Mouse (Mus musculus): ENCODE results near the gene Snn. TPM values are rescaled to one million over a fixed set of nuclear protein-coding genes. Genes with fewer than 3 reads are reported as not detected.

Gene Snn
- polyA plus RNA-seq, 2 experiments from 2014 or later = 1.3 to 3.5 TPM

GRCm38 (mm10) chr16:11047130-11047529 lies 13.6 kb upstream of the Snn start:
- ATAC-seq = no peak

- no peak for ATAC-seq
These were observed 10.5 kb upstream of the Snn start for GRCm38 (mm10) chr16:11050226-11050625.

GRCm38 (mm10) chr16:11051134-11051533 lies 9.6 kb upstream of the Snn start:
- ATAC-seq = no peak

GRCm38 (mm10) chr16:11054409-11054808 lies 6.3 kb upstream of the Snn start:
- ATAC-seq = no peak

DNA sequence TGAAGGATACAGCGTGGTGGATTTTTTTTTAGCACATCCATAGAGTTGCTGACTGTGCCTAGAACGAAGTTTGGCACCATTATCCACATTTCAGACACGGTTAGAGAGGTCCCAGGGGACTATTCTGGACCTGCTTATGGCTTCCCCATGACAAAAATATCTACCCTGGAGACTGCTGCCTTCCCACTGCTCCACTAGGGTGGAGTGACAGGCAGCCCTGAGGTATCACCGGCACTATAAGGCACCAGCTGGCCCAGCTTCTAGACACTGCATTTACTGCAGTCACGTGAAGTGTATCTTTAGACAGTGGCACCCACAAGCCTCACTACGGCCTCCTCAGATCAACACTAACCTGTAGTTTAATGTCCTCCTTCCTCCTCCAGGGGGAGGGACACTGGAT lies 5.9 kb upstream of the Snn start:
- no peak for ATAC-seq

GRCm38 (mm10) chr16:11055916-11056315 lies 4.8 kb upstream of the Snn start:
- no peak for ATAC-seq

DNA sequence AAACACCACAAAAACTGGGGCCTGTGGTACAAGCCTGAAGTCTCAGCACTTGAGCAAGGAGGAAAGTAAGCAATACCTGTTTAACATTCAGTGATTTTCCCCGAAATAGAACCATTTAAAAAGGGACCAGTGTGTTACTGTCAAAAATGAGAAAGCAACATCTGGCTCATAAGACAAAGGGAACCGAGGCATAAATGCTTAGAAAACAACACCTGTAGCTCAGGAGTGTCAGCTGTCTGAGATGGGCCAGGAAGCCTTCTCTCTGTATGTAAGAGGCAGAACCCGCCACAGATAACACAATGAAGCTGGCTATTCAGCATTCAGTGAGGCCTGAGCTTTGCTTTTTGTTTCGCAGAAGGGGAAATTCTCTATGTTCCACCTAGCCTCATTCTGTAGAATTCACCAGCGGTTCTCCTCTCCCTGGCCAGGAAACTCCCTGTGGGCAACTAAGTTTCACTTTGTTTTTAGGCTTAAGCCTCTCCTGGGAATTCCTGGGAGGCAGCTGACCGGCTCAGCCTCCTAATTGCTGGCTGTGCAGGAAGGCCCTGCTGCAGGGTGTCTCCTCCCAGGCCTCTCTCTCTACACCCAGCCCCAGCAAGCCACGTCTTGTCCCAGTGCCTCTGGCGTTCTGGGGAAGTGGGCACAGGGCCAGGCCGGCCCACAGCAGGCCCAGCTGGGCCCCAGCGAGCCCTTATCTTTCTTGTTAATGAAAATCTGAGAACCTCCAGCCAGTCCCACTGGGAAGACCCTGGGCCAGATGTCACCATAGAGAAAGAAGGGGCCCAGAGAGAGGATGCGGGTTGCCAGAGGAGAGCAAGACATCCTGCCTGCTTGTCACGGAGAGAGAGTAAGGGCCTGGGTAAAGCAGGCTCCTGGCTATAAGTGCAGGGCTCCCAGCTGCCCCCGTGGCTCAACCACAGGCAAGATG lies 2.3 kb downstream of the Snn start:
- peak; percentile 20 for ATAC-seq

GRCm38 (mm10) chr16:11064341-11064740 lies 3.6 kb downstream of the Snn start:
- ATAC-seq = no peak

DNA sequence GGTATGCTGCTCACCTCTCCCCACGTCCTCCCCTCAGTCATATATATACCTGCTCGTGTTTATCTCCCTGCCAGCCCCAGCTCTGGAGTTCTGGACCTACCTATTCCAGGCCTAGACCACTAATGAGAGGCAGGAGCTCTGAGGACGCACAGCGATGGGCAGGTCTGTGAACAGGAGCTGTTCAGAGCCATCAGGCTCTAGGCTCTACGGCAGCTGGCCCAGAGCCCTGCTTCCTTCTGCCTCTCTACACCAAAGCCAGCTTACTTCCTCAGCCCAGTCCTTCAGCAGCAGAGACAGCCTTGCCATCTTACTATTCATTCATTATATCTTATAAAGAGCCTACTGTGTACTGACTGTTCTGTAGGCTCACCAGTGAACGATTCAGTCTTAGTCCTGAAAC lies 4.0 kb downstream of the Snn start:
- no peak for ATAC-seq

DNA sequence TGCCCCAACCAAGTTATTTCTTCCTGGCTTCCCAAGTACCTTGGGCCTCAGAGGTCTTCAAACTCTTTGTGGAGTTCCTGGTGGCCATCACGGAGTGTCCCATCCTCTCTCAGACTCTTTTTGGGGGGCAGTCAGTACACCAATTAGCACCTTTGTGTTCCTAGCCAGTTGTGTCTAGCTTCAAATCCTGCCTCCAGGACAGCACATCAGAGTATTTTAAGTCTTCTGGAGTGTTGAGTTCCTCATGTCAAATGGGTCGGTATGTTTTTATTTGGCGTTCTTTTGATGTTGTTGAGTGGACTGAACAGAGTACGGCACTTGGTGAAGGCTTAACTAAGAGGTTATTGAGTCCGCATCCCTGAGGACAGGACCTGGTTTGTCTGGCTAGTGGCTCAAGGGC lies 4.7 kb downstream of the Snn start:
- ATAC-seq = no peak

DNA sequence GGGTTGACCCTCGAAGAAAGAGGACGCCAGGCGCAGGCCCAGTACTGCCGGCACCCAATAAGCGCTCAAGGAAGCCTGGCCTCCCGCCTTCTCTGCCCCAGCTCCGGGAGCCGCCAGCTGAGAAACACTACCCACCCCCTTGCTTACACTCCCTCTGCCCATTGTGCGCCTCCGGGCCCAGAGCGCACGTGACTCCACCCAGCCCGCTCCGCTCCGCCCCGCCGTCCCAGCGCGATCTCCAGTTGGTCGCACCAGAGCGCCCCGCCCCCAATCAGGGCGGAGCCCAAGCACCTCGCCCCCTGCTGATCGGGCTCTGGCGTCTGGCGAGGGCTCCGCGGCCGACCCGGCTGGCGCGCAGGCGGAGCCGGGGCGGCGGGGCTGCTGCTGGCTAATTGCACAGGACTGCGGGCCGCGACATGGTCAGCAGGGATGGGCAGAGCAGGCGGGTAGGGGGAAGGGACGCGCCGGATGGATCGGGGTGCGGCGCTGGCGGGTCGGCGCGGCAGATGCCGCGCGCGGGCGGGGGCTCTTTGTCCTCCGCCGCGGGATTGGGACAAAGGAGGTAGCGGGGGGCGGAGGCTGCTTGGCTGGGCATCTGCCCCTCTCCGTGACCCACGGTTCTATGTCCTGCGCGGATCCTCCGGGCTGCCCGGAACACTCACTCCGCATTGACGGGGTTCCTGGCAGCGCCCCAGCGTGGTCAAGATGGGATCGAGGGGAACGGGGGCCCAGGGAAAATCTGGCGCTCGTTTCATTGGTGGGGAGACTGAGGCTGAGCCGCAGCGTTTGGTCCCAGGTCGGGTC lies 5.5 kb downstream of the Snn start, which contains the start of gene Litaf:
Gene Litaf (minus strand): TSS at position 129 of the 804 bp plus-strand sequence.
- ATAC-seq = peak; percentile 98

DNA sequence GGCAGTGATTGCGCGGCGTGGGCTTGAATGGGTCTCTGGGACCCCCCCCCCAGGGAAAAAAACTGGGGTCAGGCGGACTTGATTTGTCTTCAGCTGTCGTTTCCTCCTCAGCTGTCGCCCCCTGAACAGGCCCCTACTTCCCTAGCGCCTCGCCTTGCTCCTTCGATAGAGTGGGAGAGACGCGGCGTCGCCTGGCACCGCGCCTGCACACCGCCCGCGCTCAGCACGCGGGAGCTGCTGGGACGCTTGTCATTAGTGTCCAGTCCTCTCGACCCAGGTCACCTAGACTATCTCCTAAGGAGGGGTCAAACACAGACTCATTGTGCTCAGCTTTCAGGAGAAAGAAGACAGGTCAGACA lies 6.1 kb downstream of the Snn start:
- no peak for ATAC-seq

GRCm38 (mm10) chr16:11068666-11069065 lies 7.9 kb downstream of the Snn start:
- no peak for ATAC-seq

GRCm38 (mm10) chr16:11069271-11069670 lies 8.5 kb downstream of the Snn start:
- ATAC-seq = no peak

DNA sequence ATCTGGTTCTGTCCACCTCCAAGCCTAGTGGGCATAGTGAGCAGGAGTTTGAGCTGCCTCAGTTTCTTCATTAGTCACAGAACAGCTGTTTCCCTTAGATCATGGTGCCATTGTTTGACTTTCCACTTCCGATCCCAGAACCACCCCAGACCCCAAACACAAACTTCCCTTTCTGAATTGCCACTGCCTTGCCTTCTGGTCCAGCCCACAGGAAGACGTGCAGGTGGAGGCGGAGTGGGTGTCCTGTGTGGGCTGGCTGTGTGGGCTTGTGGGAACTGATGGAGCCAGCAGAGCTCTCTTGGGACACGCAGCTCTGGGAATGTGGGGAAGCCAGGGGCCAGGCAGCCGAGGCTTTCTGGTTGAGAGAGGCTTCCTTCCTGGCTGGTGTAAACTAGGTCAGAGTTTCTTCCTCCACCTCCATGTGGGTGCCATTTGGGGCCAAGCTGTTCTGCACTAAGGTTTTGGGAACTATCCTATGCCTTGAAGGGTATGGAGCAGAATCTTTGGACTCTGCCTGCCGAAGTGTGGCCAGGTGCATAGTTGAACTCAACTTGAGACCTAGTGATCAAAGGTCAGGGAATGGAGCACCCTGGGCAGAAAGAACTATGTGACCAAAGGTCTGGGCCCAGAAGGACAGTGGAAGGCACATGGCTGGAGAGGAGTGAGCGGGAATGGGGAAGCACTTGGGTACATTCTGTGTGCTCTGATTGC lies 9.1 kb downstream of the Snn start:
- no peak for ATAC-seq

GRCm38 (mm10) chr16:11071176-11071575 lies 10.4 kb downstream of the Snn start:
- no peak for ATAC-seq

DNA sequence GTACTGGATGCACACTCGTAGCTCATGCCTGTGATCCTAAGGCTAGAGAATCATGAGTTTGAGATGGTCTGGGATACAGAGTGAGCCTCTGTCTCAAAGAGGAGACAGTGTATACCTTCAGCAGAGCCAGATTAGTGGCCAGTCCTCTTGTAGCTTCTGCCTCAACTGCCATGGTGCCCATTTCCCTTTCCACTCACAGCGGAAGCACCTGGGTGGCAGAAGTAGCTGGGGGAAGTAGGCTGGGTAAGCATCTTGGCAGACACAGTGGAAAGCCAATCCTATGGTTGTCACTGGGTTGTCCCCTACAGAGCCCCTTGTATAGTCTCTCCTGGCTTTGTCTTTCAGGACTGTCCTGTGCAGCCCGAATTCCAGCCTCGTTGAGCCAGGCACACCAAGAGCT lies 11.1 kb downstream of the Snn start:
- no peak for ATAC-seq

- no peak for ATAC-seq
These were observed 11.7 kb downstream of the Snn start for GRCm38 (mm10) chr16:11072454-11072853.

- no peak for ATAC-seq
These were observed 12.3 kb downstream of the Snn start for GRCm38 (mm10) chr16:11073060-11073459.

DNA sequence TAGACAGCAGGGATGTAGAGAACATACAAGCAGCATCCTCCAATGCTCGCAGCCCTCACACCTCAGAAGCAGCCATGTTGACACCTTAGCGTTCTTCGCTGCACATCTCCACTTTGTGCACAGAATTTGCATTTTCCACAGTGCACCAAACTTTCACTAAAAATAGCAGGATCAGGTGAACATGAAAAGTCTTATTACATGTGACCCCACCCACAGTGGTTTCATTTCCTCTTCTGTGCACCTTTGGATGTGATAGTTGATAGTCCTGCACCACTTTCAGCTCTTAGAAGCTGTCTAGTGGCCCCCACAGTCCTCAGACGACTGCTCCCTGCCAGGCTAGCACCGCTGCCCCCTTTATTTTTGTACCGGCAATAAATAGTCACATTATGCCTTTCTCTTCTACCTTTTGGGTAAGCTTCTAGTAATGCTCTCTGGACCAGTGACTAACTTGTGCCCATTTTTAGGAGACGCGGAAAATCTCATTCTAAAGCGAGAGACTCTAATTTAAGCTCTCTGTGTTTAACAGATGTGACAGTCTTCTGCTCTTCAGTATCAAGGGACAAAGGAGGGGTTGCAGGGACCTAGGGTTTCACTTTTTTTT lies 17.0 kb downstream of the Snn start:
- ATAC-seq = peak; percentile 64

- ATAC-seq = peak; percentile 62
These were observed 17.6 kb downstream of the Snn start for GRCm38 (mm10) chr16:11078216-11078869.

DNA sequence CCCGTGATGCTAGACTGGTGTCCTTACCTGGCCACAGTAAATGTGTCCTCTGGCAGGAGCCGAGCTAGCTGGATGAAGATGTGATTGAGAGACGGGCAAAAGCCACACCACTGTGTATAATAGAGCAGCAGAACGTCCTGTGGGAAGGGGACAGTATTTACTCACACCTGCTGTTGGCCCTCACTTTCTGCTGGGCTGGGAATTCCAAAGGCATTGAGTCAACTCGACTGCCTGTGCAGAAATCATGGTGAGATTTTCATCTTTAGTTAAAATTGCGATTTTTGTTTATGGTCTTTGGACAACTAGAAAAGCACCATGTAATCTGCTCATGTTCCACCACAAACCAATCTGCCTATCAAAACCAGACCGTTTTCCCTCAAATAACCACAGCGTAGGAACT lies 23.4 kb downstream of the Snn start:
- no peak for ATAC-seq
